Mouse (Mus musculus) spleen, adult 2 months (tissue): ENCODE measurements at regions not wholly inside any gene's neighbourhood (a gene's known extent, or its start where the extent isn't known, plus 50 kb on each side); places are given as distances from the start of the nearest gene placed in this dataset.

Source experiments
- CTCF ChIP-seq: fragments of 200-500 bp; IDR thresholded peaks from 2 replicates; pipeline ENCODE4 v1.5.1; 2011; ENCODE audit warnings: mild to moderate bottlenecking, inconsistent platforms; ENCODE audit not compliant: insufficient read depth, insufficient read length, insufficient replicate concordance; ENCODE audit errors: extremely low read depth
- POLR2A ChIP-seq: fragments of 200-500 bp; IDR thresholded peaks from 2 replicates; pipeline ENCODE4 v1.6.1; 2011; ENCODE audit warnings: low read depth, low read length, inconsistent platforms

- no peak for TF ChIP-seq CTCF
- no peak for TF ChIP-seq POLR2A
Observed at GRCm38 (mm10) chr16:95863565-95863964, 127.2 kb downstream of the Psmg1 start.
